Comparison of ENCODE assay signal across 30 mouse cellular contexts in genomic region chr16:69813652-69814051, GRCm38 (mm10). TPM values are rescaled to one million over a fixed set of nuclear protein-coding genes. Genes with fewer than 3 reads are reported as not detected.
"Had no signal": no experiment of that assay in that cellular context is flagged by ENCODE, and none has a peak within 500 bp of the region (broad histone marks: within the 10 kb centered on the region; RNA-seq: fewer than 3 reads in every experiment).

No protein-coding gene starts in this region.

- H3K9ac ChIP-seq: kidney, embryonic 15.5 days; liver, embryonic 12.5 days; liver, embryonic 15.5 days; lung, embryonic 15.5 days; midbrain, embryonic 13.5 days; neural tube, embryonic 13.5 days had no signal

- H3K4me2 ChIP-seq: kidney, embryonic 15.5 days; liver, embryonic 12.5 days; liver, embryonic 15.5 days; lung, embryonic 15.5 days; midbrain, embryonic 13.5 days; neural tube, embryonic 13.5 days had no signal

- H3K9me3 ChIP-seq: kidney, embryonic 15.5 days; liver, embryonic 12.5 days; liver, embryonic 15.5 days; lung, embryonic 15.5 days; midbrain, embryonic 10.5 days; midbrain, embryonic 13.5 days; neural tube, embryonic 13.5 days had no signal

- H3K27me3 ChIP-seq: kidney, embryonic 15.5 days; liver, embryonic 12.5 days; liver, embryonic 15.5 days; lung, embryonic 15.5 days; megakaryocyte, embryonic 14.5 days; midbrain, embryonic 13.5 days; neural tube, embryonic 13.5 days had no signal

- DNase-seq: kidney, adult 2 months; kidney, postnatal 14 days; kidney, postnatal 4 days; left cerebral cortex, postnatal 4 days; liver; lung, adult 18-20 months; lung, postnatal 10 days; lung, postnatal 36 days; thymus, adult 18-20 months; thymus, postnatal 14 days; thymus, postnatal 4 days had no signal

- H3K36me3 ChIP-seq: kidney, embryonic 15.5 days; liver, embryonic 12.5 days; liver, embryonic 15.5 days; lung, embryonic 15.5 days; midbrain, embryonic 10.5 days; midbrain, embryonic 13.5 days; neural tube, embryonic 13.5 days had no signal

- H3K4me1 ChIP-seq: kidney, embryonic 15.5 days; liver, embryonic 12.5 days; liver, embryonic 15.5 days; lung, embryonic 15.5 days; megakaryocyte, embryonic 14.5 days; midbrain, embryonic 10.5 days; midbrain, embryonic 13.5 days; neural tube, embryonic 13.5 days had no signal

- H3K27ac ChIP-seq: kidney, embryonic 15.5 days; liver, embryonic 12.5 days; liver, embryonic 15.5 days; lung, embryonic 15.5 days; midbrain, embryonic 10.5 days; midbrain, embryonic 13.5 days; neural tube, embryonic 13.5 days had no signal

- ATAC-seq: liver, embryonic 12.5 days; midbrain, embryonic 13.5 days; midbrain, embryonic 16.5 days had no signal

- H3K4me3 ChIP-seq: kidney, embryonic 15.5 days; liver, embryonic 12.5 days; liver, embryonic 15.5 days; lung, embryonic 15.5 days; megakaryocyte, embryonic 14.5 days; midbrain, embryonic 10.5 days; midbrain, embryonic 13.5 days; myocyte; neural tube, embryonic 13.5 days had no signal

RNA-seq across cellular contexts. Expression of gene Speer2, which starts 49.9 kb away (rescaled TPM):
- total RNA-seq: layer of hippocampus, adult 18-20 months; layer of hippocampus, postnatal 14 days; left cerebral cortex, adult 8-10 months; left cerebral cortex, postnatal 14 days; left cerebral cortex, postnatal 4 days; monocyte, adult 5-6 weeks; neutrophil, adult 5-6 weeks had no signal
- polyA plus RNA-seq: kidney, adult 2 months; kidney, embryonic 15.5 days; liver, embryonic 12.5 days; liver, embryonic 15.5 days; lung, embryonic 15.5 days; midbrain, embryonic 10.5 days; midbrain, embryonic 13.5 days; midbrain, embryonic 16.5 days; myocyte; neural tube, embryonic 13.5 days; small intestine, adult 2 months; spleen, adult 2 months; stomach, embryonic 16.5 days had no signal
